Mouse (Mus musculus) gastrocnemius, postnatal 14 days (tissue): Measurements from ENCODE around the gene Tmem63a. TPM values are rescaled to one million over a fixed set of nuclear protein-coding genes. Genes with fewer than 3 reads are reported as not detected.

Experiments used
- DNase-seq: peaks from one replicate; pipeline ENCODE4 v3.0.0; 2021; ENCODE audit warnings: mixed read lengths
- intact Hi-C: fragments of 180-260 bp; cut with DNase I; formaldehyde crosslinking; loops from one replicate; pipeline ENCODE4 v1.15.1; 2025; ENCODE audit warnings: low total_unique reads
- total RNA-seq, 2 experiments: library from RNA; stranded (reverse); gene quantifications; 2 replicates each; pipeline ENCODE4 v1.2.3; 2021

Tmem63a gene
- total RNA-seq, 2 experiments from 2014 or later, result 11.9 to 12.5 TPM

- no peak for DNase-seq
- intact Hi-C loops, result no loop called here
Observed at GRCm38 (mm10) chr1:181020756-181021487, 78.8 kb downstream of the Tmem63a start, which contains the start of gene Ephx1. Gene Ephx1 (minus strand): TSS chr1:181020904.

GRCm38 (mm10) chr1:181021488-181021865 lies 79.3 kb downstream of the Tmem63a start:
- DNase-seq, result no peak
- intact Hi-C loops, result no loop called here

- intact Hi-C loops, result no loop called here
- DNase-seq, result no peak
Observed at GRCm38 (mm10) chr1:181022265-181022664, 80.1 kb downstream of the Tmem63a start.

Other genes with a start within 250 kb of the Tmem63a start
- not detected for gene Mixl1, start 245.3 kb upstream of the Tmem63a start, total RNA-seq
- gene Acbd3, start 216.3 kb upstream of the Tmem63a start, total RNA-seq, result 10 to 100 TPM; 15.4 to 16.9 TPM
- 100 to 1,000 TPM; 448 to 473 TPM for gene H3f3a, start 128.4 kb upstream of the Tmem63a start, total RNA-seq
- gene Sde2, start 91.2 kb upstream of the Tmem63a start, total RNA-seq, result 1 to 10 TPM; 8.4 to 8.5 TPM
- not detected for gene Lefty2, start 49.2 kb upstream of the Tmem63a start, total RNA-seq
- gene Pycr2, start 38.1 kb upstream of the Tmem63a start, total RNA-seq, result 10 to 100 TPM; 18.3 to 18.4 TPM
- gene Lefty1, start 7.3 kb upstream of the Tmem63a start, total RNA-seq, result under 1 TPM; 0.44 to 0.53 TPM
- 10 to 100 TPM; 13.5 to 16.4 TPM for gene Ephx1, start 78.6 kb downstream of the Tmem63a start, total RNA-seq
- gene 9130409I23Rik, start 108.9 kb downstream of the Tmem63a start, total RNA-seq, result not detected
- gene Nvl, start 201.9 kb downstream of the Tmem63a start, total RNA-seq, result 1 to 10 TPM; 8.3 to 8.7 TPM
- gene Cnih4, start 202.3 kb downstream of the Tmem63a start, total RNA-seq, result 10 to 100 TPM; 25.9 to 28.6 TPM